Mouse (Mus musculus): ENCODE data around the gene Gpr1. TPM values are rescaled to one million over a fixed set of nuclear protein-coding genes. Genes with fewer than 3 reads are reported as not detected.

Gpr1 gene
- not detected in 2 replicates for total RNA-seq (2023)

DNA sequence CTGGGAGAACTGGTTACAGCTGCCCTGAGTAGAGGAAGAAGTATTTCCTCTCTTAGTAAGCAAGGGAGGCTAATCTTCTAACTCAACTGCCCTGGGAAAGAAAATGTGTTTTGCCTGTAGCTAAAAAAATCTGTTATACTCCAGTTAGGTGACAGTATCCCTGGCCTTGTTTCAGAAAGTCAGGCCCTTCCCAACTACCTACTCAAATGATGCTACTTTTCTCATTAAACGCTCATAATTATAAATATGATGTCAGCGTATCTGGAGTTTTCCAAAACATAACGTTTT lies at the start of gene Gpr1:
Gpr1 (minus strand) TSS at position 273 of the 288 bp plus-strand sequence.

DNA sequence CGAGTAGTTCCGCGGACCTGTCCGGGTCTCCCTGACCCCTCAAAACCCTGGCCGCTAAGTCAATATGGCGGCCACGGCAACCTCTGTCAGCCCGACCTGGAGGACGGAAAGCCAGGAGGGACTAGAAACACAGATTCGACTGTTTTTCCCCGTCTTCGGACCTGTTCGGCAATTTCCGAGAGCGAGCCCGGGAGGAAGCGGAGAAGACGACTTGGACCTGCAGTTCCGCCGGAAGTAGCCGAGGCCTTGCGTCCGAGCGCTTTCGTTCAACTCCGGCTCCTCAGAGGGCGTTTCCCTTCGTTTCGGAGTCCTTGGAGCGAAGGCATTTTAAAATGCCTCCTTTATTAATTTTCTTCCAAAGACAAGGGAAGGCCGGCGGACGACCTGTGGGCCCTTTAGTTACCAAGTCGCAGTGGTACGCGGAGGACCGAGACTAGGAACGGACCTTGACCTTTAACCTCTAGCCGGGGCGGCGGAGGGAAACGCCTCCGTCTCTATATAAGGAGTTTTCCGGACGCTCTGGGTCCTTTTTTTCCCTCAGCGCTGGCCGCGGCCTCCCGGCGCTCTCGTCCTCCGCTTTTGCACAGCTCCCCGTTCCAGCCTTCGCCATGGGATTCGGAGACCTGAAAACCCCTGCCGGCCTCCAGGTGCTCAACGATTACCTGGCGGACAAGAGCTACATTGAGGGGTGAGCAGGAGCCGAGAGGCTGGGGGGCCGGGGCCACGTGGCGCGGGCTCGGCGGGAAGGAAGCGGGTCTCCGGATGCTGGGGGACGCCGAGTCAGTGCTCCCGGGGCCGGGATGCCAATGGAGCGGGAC lies 37.5 kb downstream of the Gpr1 start, which contains the start of the genes Eef1b2 and Ndufs1:
Eef1b2 (plus strand) TSS at position 222 of the 818 bp plus-strand sequence.
Ndufs1 (minus strand) TSS at position 230 of the 818 bp plus-strand sequence.

Other genes with a start within 250 kb of the Gpr1 start
- gene Ino80d, start 99.9 kb downstream of the Gpr1 start, total RNA-seq (2023) = 51.2 and 65.7 TPM in 2 replicates
- gene Eef1b2, start 37.7 kb downstream of the Gpr1 start, total RNA-seq (2023) = 302 and 359 TPM in 2 replicates
- 50.9 and 59.3 TPM in 2 replicates for gene Ndufs1, start 37.7 kb downstream of the Gpr1 start, total RNA-seq (2023)
- gene Zdbf2, start 58.7 kb upstream of the Gpr1 start, total RNA-seq (2023) = not detected in 2 replicates
- not detected in 2 replicates for gene Adam23, start 231.3 kb upstream of the Gpr1 start, total RNA-seq (2023)

All from neutrophil, adult 65 days (primary cell).